Mouse (Mus musculus): ENCODE results near the gene Ube2f.
A peak's percentile ranks its signal among the peaks of the same experiment; 100 is the strongest.

The Ube2f gene

GRCm38 (mm10) chr1:91235395-91235794 is 14.7 kb upstream of the Ube2f start:
- ATAC-seq (ENCODE audit: insufficient number of reproducible peaks, low FRiP score, low TSS enrichment): no peak

GRCm38 (mm10) chr1:91237676-91238075 is 12.4 kb upstream of the Ube2f start:
- no peak for ATAC-seq (ENCODE audit: insufficient number of reproducible peaks, low FRiP score, low TSS enrichment)

- ATAC-seq (ENCODE audit: insufficient number of reproducible peaks, low FRiP score, low TSS enrichment): no peak
These were observed 11.0 kb upstream of the Ube2f start for GRCm38 (mm10) chr1:91239112-91239511.

GRCm38 (mm10) chr1:91239800-91240199 is 10.3 kb upstream of the Ube2f start:
- ATAC-seq (ENCODE audit: insufficient number of reproducible peaks, low FRiP score, low TSS enrichment): no peak

GRCm38 (mm10) chr1:91240685-91241084 is 9.4 kb upstream of the Ube2f start:
- ATAC-seq (ENCODE audit: insufficient number of reproducible peaks, low FRiP score, low TSS enrichment): no peak

GRCm38 (mm10) chr1:91241249-91241648 is 8.9 kb upstream of the Ube2f start:
- ATAC-seq (ENCODE audit: insufficient number of reproducible peaks, low FRiP score, low TSS enrichment): no peak

- no peak for ATAC-seq (ENCODE audit: insufficient number of reproducible peaks, low FRiP score, low TSS enrichment)
These were observed 1.9 kb upstream of the Ube2f start for GRCm38 (mm10) chr1:91248242-91248641.

- ATAC-seq (ENCODE audit: insufficient number of reproducible peaks, low FRiP score, low TSS enrichment): no peak
These were observed 1.1 kb upstream of the Ube2f start for GRCm38 (mm10) chr1:91248970-91249369.

- 0 out of 2 replicates have a peak, but pooled peaks have one; percentile 6 for ATAC-seq (ENCODE audit: insufficient number of reproducible peaks, low FRiP score, low TSS enrichment)
These were observed 477 bp downstream of the Ube2f start for GRCm38 (mm10) chr1:91250415-91251147.

GRCm38 (mm10) chr1:91251148-91251650 is 1.1 kb downstream of the Ube2f start:
- no peak for ATAC-seq (ENCODE audit: insufficient number of reproducible peaks, low FRiP score, low TSS enrichment)

- ATAC-seq (ENCODE audit: insufficient number of reproducible peaks, low FRiP score, low TSS enrichment): no peak
These were observed 1.8 kb downstream of the Ube2f start for GRCm38 (mm10) chr1:91251927-91252326.

- ATAC-seq (ENCODE audit: insufficient number of reproducible peaks, low FRiP score, low TSS enrichment): no peak
These were observed 7.8 kb downstream of the Ube2f start for GRCm38 (mm10) chr1:91257918-91258317.

- no peak for ATAC-seq (ENCODE audit: insufficient number of reproducible peaks, low FRiP score, low TSS enrichment)
These were observed 9.7 kb downstream of the Ube2f start for GRCm38 (mm10) chr1:91259794-91260193.

GRCm38 (mm10) chr1:91262508-91262907 is 12.4 kb downstream of the Ube2f start:
- ATAC-seq (ENCODE audit: insufficient number of reproducible peaks, low FRiP score, low TSS enrichment): no peak

GRCm38 (mm10) chr1:91272260-91272659 is 22.2 kb downstream of the Ube2f start:
- ATAC-seq (ENCODE audit: insufficient number of reproducible peaks, low FRiP score, low TSS enrichment): no peak

- peak; percentile 72 for ATAC-seq (ENCODE audit: insufficient number of reproducible peaks, low FRiP score, low TSS enrichment)
These were observed 26.5 kb downstream of the Ube2f start for GRCm38 (mm10) chr1:91276581-91276980.

GRCm38 (mm10) chr1:91277480-91277879 is 27.4 kb downstream of the Ube2f start:
- ATAC-seq (ENCODE audit: insufficient number of reproducible peaks, low FRiP score, low TSS enrichment): no peak

GRCm38 (mm10) chr1:91278410-91279119 is 28.5 kb downstream of the Ube2f start:
- ATAC-seq (ENCODE audit: insufficient number of reproducible peaks, low FRiP score, low TSS enrichment): no peak

- ATAC-seq (ENCODE audit: insufficient number of reproducible peaks, low FRiP score, low TSS enrichment): no peak
These were observed 29.0 kb downstream of the Ube2f start for GRCm38 (mm10) chr1:91279126-91279525.

GRCm38 (mm10) chr1:91282582-91282981 is 32.5 kb downstream of the Ube2f start:
- ATAC-seq (ENCODE audit: insufficient number of reproducible peaks, low FRiP score, low TSS enrichment): no peak

- ATAC-seq (ENCODE audit: insufficient number of reproducible peaks, low FRiP score, low TSS enrichment): no peak
These were observed 39.3 kb downstream of the Ube2f start for GRCm38 (mm10) chr1:91289375-91289774.

Data from cerebellum, adult (tissue).